Mouse (Mus musculus): ENCODE results near the gene Mpeg1. TPM values are rescaled to one million over a fixed set of nuclear protein-coding genes. Genes with fewer than 3 reads are reported as not detected.

Mpeg1 gene
- polyA plus RNA-seq, 1 experiment from 2014 or later = 1.3 TPM

- ATAC-seq (ENCODE audit: insufficient number of reproducible peaks, insufficient read depth, low FRiP score, low read depth) = no peak
- no peak overlapping the region for H3K9ac ChIP-seq (replicated peaks; ENCODE audit: low read depth, low read length)
- H3K27ac ChIP-seq (ENCODE audit: low read length) = no peak overlapping the region
- 68% methylated on average over 4 of the region's 4 CpGs for WGBS
- H3K4me1 ChIP-seq (ENCODE audit: control insufficient read depth, insufficient read depth, low read length) = peaks cover 4% of the 10 kb centered on the region
- no peaks in the 10 kb centered on the region for H3K27me3 ChIP-seq (ENCODE audit: control insufficient read depth, insufficient read depth, low read length)
- no peaks in the 10 kb centered on the region for H3K36me3 ChIP-seq (ENCODE audit: control insufficient read depth, insufficient read depth, low read length)
- no peaks in the 10 kb centered on the region for H3K9me3 ChIP-seq (ENCODE audit: control insufficient read depth, low read depth, low read length)
- H3K4me2 ChIP-seq (replicated peaks; ENCODE audit: low read depth, low read length) = no peak overlapping the region
- no peak overlapping the region for H3K4me3 ChIP-seq (ENCODE audit: low read depth, low read length)
Observed at GRCm38 (mm10) chr19:12459516-12459915, 1.1 kb upstream of the Mpeg1 start.

GRCm38 (mm10) chr19:12462851-12463721 is 2.5 kb downstream of the Mpeg1 start:
- H3K4me2 ChIP-seq (replicated peaks; ENCODE audit: low read depth, low read length) = no peak overlapping the region
- no peaks in the 10 kb centered on the region for H3K27me3 ChIP-seq (ENCODE audit: control insufficient read depth, insufficient read depth, low read length)
- H3K36me3 ChIP-seq (ENCODE audit: control insufficient read depth, insufficient read depth, low read length) = no peaks in the 10 kb centered on the region
- H3K9me3 ChIP-seq (ENCODE audit: control insufficient read depth, low read depth, low read length) = no peaks in the 10 kb centered on the region
- H3K4me3 ChIP-seq (ENCODE audit: low read depth, low read length) = no peak overlapping the region
- peak; percentile 35; the same call in 1 of the 2 replicates for ATAC-seq (ENCODE audit: insufficient number of reproducible peaks, insufficient read depth, low FRiP score, low read depth)
- no peak overlapping the region for H3K9ac ChIP-seq (replicated peaks; ENCODE audit: low read depth, low read length)
- peak overlapping the region; percentile 48; the same call in 1 of the 2 replicates for H3K27ac ChIP-seq (ENCODE audit: low read length)
- whole genome bisulfite sequencing = 73% methylated on average over 7 of the region's 7 CpGs
- peaks cover 4% of the 10 kb centered on the region for H3K4me1 ChIP-seq (ENCODE audit: control insufficient read depth, insufficient read depth, low read length)

GRCm38 (mm10) chr19:12463722-12464035 is 3.1 kb downstream of the Mpeg1 start:
- Histone ChIP-seq H3K9ac (replicated peaks; ENCODE audit: low read depth, low read length) (no peak overlapping the region), H3K27me3 (ENCODE audit: control insufficient read depth, insufficient read depth, low read length) (no peaks in the 10 kb centered on the region), H3K4me1 (ENCODE audit: control insufficient read depth, insufficient read depth, low read length) (peaks cover 4% of the 10 kb centered on the region), H3K36me3 (ENCODE audit: control insufficient read depth, insufficient read depth, low read length) (no peaks in the 10 kb centered on the region), H3K4me3 (ENCODE audit: low read depth, low read length) (no peak overlapping the region), H3K27ac (ENCODE audit: low read length) (peak overlapping the region; percentile 48; the same call in 1 of the 2 replicates), H3K9me3 (ENCODE audit: control insufficient read depth, low read depth, low read length) (no peaks in the 10 kb centered on the region), H3K4me2 (replicated peaks; ENCODE audit: low read depth, low read length) (no peak overlapping the region)
- 18% methylated on average over 1 of the region's 1 CpGs for WGBS
- ATAC-seq (ENCODE audit: insufficient number of reproducible peaks, insufficient read depth, low FRiP score, low read depth) = peak; percentile 80

DNA sequence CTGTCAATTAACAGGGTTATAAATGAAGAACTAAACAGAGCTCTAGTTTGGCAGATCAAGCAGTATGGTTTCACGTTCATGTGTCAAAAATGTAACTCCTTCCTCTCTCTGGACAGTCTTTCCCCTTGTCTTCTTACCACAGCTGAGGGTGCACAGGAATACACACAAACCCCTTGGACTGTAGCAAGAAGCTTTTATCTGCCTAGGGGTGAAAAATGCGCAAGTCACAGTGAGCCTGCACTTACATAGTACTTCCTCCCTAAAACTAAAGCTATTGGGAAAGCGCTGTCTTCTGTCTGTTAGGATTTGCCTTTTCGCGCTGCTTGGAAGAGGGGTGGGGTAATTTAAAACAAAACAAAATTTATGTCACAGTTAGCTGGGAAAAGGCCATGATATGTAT is 3.5 kb downstream of the Mpeg1 start:
- no peak for ATAC-seq (ENCODE audit: insufficient number of reproducible peaks, insufficient read depth, low FRiP score, low read depth)
- H3K36me3 ChIP-seq (ENCODE audit: control insufficient read depth, insufficient read depth, low read length) = peaks cover 4% of the 10 kb centered on the region
- no peak overlapping the region for H3K4me3 ChIP-seq (ENCODE audit: low read depth, low read length)
- H3K9ac ChIP-seq (replicated peaks; ENCODE audit: low read depth, low read length) = no peak overlapping the region
- H3K4me2 ChIP-seq (replicated peaks; ENCODE audit: low read depth, low read length) = no peak overlapping the region
- H3K27me3 ChIP-seq (ENCODE audit: control insufficient read depth, insufficient read depth, low read length) = no peaks in the 10 kb centered on the region
- H3K27ac ChIP-seq (ENCODE audit: low read length) = peak overlapping the region; percentile 41; the same call in 1 of the 2 replicates
- no peaks in the 10 kb centered on the region for H3K9me3 ChIP-seq (ENCODE audit: control insufficient read depth, low read depth, low read length)
- 64% methylated on average over 5 of the region's 5 CpGs for WGBS
- peaks cover 4% of the 10 kb centered on the region for H3K4me1 ChIP-seq (ENCODE audit: control insufficient read depth, insufficient read depth, low read length)

DNA sequence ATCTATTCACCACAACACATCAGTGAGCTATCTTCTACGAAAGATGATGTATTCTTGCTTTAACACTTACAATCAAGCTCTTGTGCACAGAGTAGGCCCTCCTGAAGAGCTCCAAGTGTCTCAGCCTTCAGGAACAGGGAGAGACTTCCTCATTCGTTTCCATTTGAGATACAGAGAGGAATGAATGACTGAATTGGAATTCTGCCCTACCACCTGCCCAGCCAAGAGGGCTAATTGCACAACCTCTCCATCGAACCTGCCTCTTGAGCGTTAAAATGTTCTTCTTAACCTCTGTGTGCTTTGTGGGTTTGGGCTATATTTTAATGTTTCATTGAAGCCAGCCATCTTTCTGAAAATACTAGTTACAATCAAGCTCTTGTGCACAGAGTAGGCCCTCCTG is 4.1 kb downstream of the Mpeg1 start:
- Histone ChIP-seq H3K27ac (ENCODE audit: low read length) (no peak overlapping the region; the same call in 1 of the 2 replicates), H3K9ac (replicated peaks; ENCODE audit: low read depth, low read length) (no peak overlapping the region), H3K4me1 (ENCODE audit: control insufficient read depth, insufficient read depth, low read length) (peaks cover 4% of the 10 kb centered on the region), H3K27me3 (ENCODE audit: control insufficient read depth, insufficient read depth, low read length) (no peaks in the 10 kb centered on the region), H3K9me3 (ENCODE audit: control insufficient read depth, low read depth, low read length) (no peaks in the 10 kb centered on the region), H3K4me2 (replicated peaks; ENCODE audit: low read depth, low read length) (no peak overlapping the region), H3K4me3 (ENCODE audit: low read depth, low read length) (no peak overlapping the region), H3K36me3 (ENCODE audit: control insufficient read depth, insufficient read depth, low read length) (peaks cover 9% of the 10 kb centered on the region)
- no peak for ATAC-seq (ENCODE audit: insufficient number of reproducible peaks, insufficient read depth, low FRiP score, low read depth)
- WGBS = 81% methylated on average over 4 of the region's 4 CpGs

DNA sequence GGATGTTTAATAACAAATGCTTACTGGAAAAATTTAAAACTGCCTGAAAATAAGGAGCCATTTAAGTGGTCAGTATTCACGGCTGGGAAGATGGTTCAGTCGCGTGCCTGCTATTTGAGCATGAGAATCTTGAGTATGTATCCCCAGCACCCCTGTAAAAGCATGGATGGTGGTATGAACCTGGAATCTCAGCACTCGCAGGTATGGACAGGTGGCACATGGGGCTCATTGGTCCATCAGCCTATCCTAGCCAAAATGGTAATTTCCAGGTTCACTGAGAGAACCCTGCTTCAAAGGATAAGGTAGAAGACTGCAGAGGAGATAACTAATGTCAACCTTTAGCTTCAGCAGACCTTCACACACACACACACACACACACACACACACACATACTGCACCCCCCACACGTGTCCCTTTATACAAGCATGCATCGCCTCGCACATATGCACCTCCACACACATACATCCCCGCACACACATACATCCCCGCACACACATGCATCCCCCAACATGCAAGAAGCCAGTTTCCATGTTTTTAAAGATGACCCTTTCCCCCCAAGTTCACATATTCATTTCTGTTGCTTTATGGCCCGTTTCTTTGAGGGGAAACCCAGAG is 5.1 kb downstream of the Mpeg1 start:
- no peak overlapping the region for H3K27ac ChIP-seq (ENCODE audit: low read length)
- no peaks in the 10 kb centered on the region for H3K27me3 ChIP-seq (ENCODE audit: control insufficient read depth, insufficient read depth, low read length)
- H3K9ac ChIP-seq (replicated peaks; ENCODE audit: low read depth, low read length) = no peak overlapping the region
- 94% methylated on average over 10 of the region's 10 CpGs for WGBS
- H3K9me3 ChIP-seq (ENCODE audit: control insufficient read depth, low read depth, low read length) = no peaks in the 10 kb centered on the region
- H3K4me1 ChIP-seq (ENCODE audit: control insufficient read depth, insufficient read depth, low read length) = peaks cover 4% of the 10 kb centered on the region
- no peak for ATAC-seq (ENCODE audit: insufficient number of reproducible peaks, insufficient read depth, low FRiP score, low read depth)
- peaks cover 10% of the 10 kb centered on the region for H3K36me3 ChIP-seq (ENCODE audit: control insufficient read depth, insufficient read depth, low read length)
- no peak overlapping the region for H3K4me2 ChIP-seq (replicated peaks; ENCODE audit: low read depth, low read length)
- no peak overlapping the region for H3K4me3 ChIP-seq (ENCODE audit: low read depth, low read length)

DNA sequence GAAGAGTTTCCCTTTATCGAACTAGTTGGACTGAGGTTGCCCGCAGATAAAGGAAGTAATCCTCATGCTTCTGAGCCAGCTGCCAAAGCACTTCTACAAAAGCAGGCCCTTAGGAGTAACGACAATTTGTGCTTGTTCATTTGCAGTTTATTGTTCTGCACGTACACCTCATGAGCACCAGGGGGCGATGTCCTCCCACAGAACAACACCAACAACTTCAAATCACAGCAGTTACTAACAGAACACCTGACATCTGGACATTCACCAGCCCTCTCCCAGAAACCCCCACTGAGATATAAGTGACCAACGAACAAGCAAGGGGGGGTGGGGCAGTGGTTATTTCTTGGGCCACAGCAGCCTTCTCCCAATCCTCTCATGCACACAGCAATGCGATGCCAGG is 5.6 kb downstream of the Mpeg1 start:
- no peak overlapping the region for H3K27ac ChIP-seq (ENCODE audit: low read length)
- H3K4me1 ChIP-seq (ENCODE audit: control insufficient read depth, insufficient read depth, low read length) = peaks cover 4% of the 10 kb centered on the region; the same call in 1 of the 2 replicates
- WGBS = 36% methylated on average over 7 of the region's 7 CpGs
- no peaks in the 10 kb centered on the region for H3K9me3 ChIP-seq (ENCODE audit: control insufficient read depth, low read depth, low read length)
- ATAC-seq (ENCODE audit: insufficient number of reproducible peaks, insufficient read depth, low FRiP score, low read depth) = no peak; the same call in 1 of the 2 replicates
- peaks cover 10% of the 10 kb centered on the region for H3K36me3 ChIP-seq (ENCODE audit: control insufficient read depth, insufficient read depth, low read length)
- no peak overlapping the region for H3K9ac ChIP-seq (replicated peaks; ENCODE audit: low read depth, low read length)
- no peak overlapping the region for H3K4me2 ChIP-seq (replicated peaks; ENCODE audit: low read depth, low read length)
- no peaks in the 10 kb centered on the region for H3K27me3 ChIP-seq (ENCODE audit: control insufficient read depth, insufficient read depth, low read length)
- no peak overlapping the region for H3K4me3 ChIP-seq (ENCODE audit: low read depth, low read length)

- Histone ChIP-seq H3K27ac (ENCODE audit: low read length) (no peak overlapping the region), H3K27me3 (ENCODE audit: control insufficient read depth, insufficient read depth, low read length) (no peaks in the 10 kb centered on the region), H3K36me3 (ENCODE audit: control insufficient read depth, insufficient read depth, low read length) (peaks cover 15% of the 10 kb centered on the region), H3K4me2 (replicated peaks; ENCODE audit: low read depth, low read length) (no peak overlapping the region), H3K9ac (replicated peaks; ENCODE audit: low read depth, low read length) (no peak overlapping the region), H3K9me3 (ENCODE audit: control insufficient read depth, low read depth, low read length) (no peaks in the 10 kb centered on the region), H3K4me1 (ENCODE audit: control insufficient read depth, insufficient read depth, low read length) (peaks cover 4% of the 10 kb centered on the region; the same call in 1 of the 2 replicates), H3K4me3 (ENCODE audit: low read depth, low read length) (no peak overlapping the region)
- ATAC-seq (ENCODE audit: insufficient number of reproducible peaks, insufficient read depth, low FRiP score, low read depth) = no peak
- WGBS = 84% methylated on average over 5 of the region's 5 CpGs
Observed at GRCm38 (mm10) chr19:12467436-12467835, 6.9 kb downstream of the Mpeg1 start.

Data from stomach, embryonic 14.5 days (tissue).